Mouse (Mus musculus): ENCODE measurements around the gene Insc.
A peak's percentile ranks its signal among the peaks of the same experiment; 100 is the strongest.

The Insc gene

GRCm38 (mm10) chr7:114743022-114743780 lies at the start of gene Insc:
TSS of gene Insc (plus strand) at chr7:114743694.
- no peak for TF ChIP-seq NANOG (IDR thresholded peaks at IDR 0.05; ENCODE audit: borderline replicate concordance, low read length)
- no peak for TF ChIP-seq CTCF (conservative IDR thresholded peaks at IDR 0.05; ENCODE audit: low read length)
- no peak for TF ChIP-seq POU5F1 (IDR thresholded peaks at IDR 0.05; ENCODE audit: borderline replicate concordance, low read length)
- peaks cover 33% of the 10 kb centered on the region for H3K27me3 ChIP-seq (ENCODE audit: insufficient read depth, low read length)
- no peak within 1 kb of the TSS for H3K4me3 ChIP-seq (replicated peaks; ENCODE audit: low read length)
- peaks cover 78% of the 10 kb centered on the region for H3K4me1 ChIP-seq (replicated peaks; ENCODE audit: low read depth, low read length)
- no peaks in the 10 kb centered on the region for H3K36me3 ChIP-seq (ENCODE audit: insufficient read depth, low read length)
- no peaks in the 10 kb centered on the region for H3K9me3 ChIP-seq (ENCODE audit: low read length)

- TF ChIP-seq NANOG (IDR thresholded peaks at IDR 0.05; ENCODE audit: borderline replicate concordance, low read length), result no peak
- no peak for TF ChIP-seq POU5F1 (IDR thresholded peaks at IDR 0.05; ENCODE audit: borderline replicate concordance, low read length)
- no peak for TF ChIP-seq CTCF (conservative IDR thresholded peaks at IDR 0.05; ENCODE audit: low read length)
- H3K36me3 ChIP-seq (ENCODE audit: insufficient read depth, low read length), result no peaks in the 10 kb centered on the region
- no peak overlapping the region for H3K4me3 ChIP-seq (replicated peaks; ENCODE audit: low read length)
- no peaks in the 10 kb centered on the region for H3K27me3 ChIP-seq (ENCODE audit: insufficient read depth, low read length)
- no peaks in the 10 kb centered on the region for H3K9me3 ChIP-seq (ENCODE audit: low read length)
- no peaks in the 10 kb centered on the region for H3K4me1 ChIP-seq (replicated peaks; ENCODE audit: low read depth, low read length)
These were observed 42.6 kb upstream of the Insc start for GRCm38 (mm10) chr7:114700871-114701270.

GRCm38 (mm10) chr7:114706716-114707115 lies 36.8 kb upstream of the Insc start:
- H3K36me3 ChIP-seq (ENCODE audit: insufficient read depth, low read length), result no peaks in the 10 kb centered on the region
- no peaks in the 10 kb centered on the region for H3K4me1 ChIP-seq (replicated peaks; ENCODE audit: low read depth, low read length)
- no peak overlapping the region for H3K4me3 ChIP-seq (replicated peaks; ENCODE audit: low read length)
- no peaks in the 10 kb centered on the region; the same call in 1 of the 2 replicates for H3K27me3 ChIP-seq (ENCODE audit: insufficient read depth, low read length)
- no peak for TF ChIP-seq NANOG (IDR thresholded peaks at IDR 0.05; ENCODE audit: borderline replicate concordance, low read length)
- TF ChIP-seq POU5F1 (IDR thresholded peaks at IDR 0.05; ENCODE audit: borderline replicate concordance, low read length), result no peak
- no peak for TF ChIP-seq CTCF (conservative IDR thresholded peaks at IDR 0.05; ENCODE audit: low read length)
- no peaks in the 10 kb centered on the region for H3K9me3 ChIP-seq (ENCODE audit: low read length)

GRCm38 (mm10) chr7:114707398-114707797 lies 36.1 kb upstream of the Insc start:
- TF ChIP-seq NANOG (IDR thresholded peaks at IDR 0.05; ENCODE audit: borderline replicate concordance, low read length) (no peak), POU5F1 (IDR thresholded peaks at IDR 0.05; ENCODE audit: borderline replicate concordance, low read length) (no peak), CTCF (conservative IDR thresholded peaks at IDR 0.05; ENCODE audit: low read length) (no peak)
- Histone ChIP-seq H3K9me3 (ENCODE audit: low read length) (no peaks in the 10 kb centered on the region), H3K36me3 (ENCODE audit: insufficient read depth, low read length) (no peaks in the 10 kb centered on the region), H3K4me1 (replicated peaks; ENCODE audit: low read depth, low read length) (no peaks in the 10 kb centered on the region), H3K4me3 (replicated peaks; ENCODE audit: low read length) (no peak overlapping the region), H3K27me3 (ENCODE audit: insufficient read depth, low read length) (peaks cover under 1% of the 10 kb centered on the region; the same call in 1 of the 2 replicates)

GRCm38 (mm10) chr7:114710419-114710818 lies 33.1 kb upstream of the Insc start:
- no peaks in the 10 kb centered on the region for H3K36me3 ChIP-seq (ENCODE audit: insufficient read depth, low read length)
- no peaks in the 10 kb centered on the region for H3K9me3 ChIP-seq (ENCODE audit: low read length)
- peaks cover 3% of the 10 kb centered on the region; the same call in 1 of the 2 replicates for H3K27me3 ChIP-seq (ENCODE audit: insufficient read depth, low read length)
- TF ChIP-seq POU5F1 (IDR thresholded peaks at IDR 0.05; ENCODE audit: borderline replicate concordance, low read length) (no peak), CTCF (conservative IDR thresholded peaks at IDR 0.05; ENCODE audit: low read length) (no peak), NANOG (IDR thresholded peaks at IDR 0.05; ENCODE audit: borderline replicate concordance, low read length) (no peak)
- no peak overlapping the region for H3K4me3 ChIP-seq (replicated peaks; ENCODE audit: low read length)
- no peaks in the 10 kb centered on the region for H3K4me1 ChIP-seq (replicated peaks; ENCODE audit: low read depth, low read length)

- Histone ChIP-seq H3K4me3 (replicated peaks; ENCODE audit: low read length) (no peak overlapping the region), H3K4me1 (replicated peaks; ENCODE audit: low read depth, low read length) (0 out of 2 replicates have a peak, but pooled peaks cover under 1% of the 10 kb centered on the region), H3K27me3 (ENCODE audit: insufficient read depth, low read length) (peaks cover 14% of the 10 kb centered on the region), H3K36me3 (ENCODE audit: insufficient read depth, low read length) (no peaks in the 10 kb centered on the region), H3K9me3 (ENCODE audit: low read length) (no peaks in the 10 kb centered on the region)
- TF ChIP-seq POU5F1 (IDR thresholded peaks at IDR 0.05; ENCODE audit: borderline replicate concordance, low read length) (no peak), CTCF (conservative IDR thresholded peaks at IDR 0.05; ENCODE audit: low read length) (no peak), NANOG (IDR thresholded peaks at IDR 0.05; ENCODE audit: borderline replicate concordance, low read length) (no peak)
These were observed 31.0 kb upstream of the Insc start for GRCm38 (mm10) chr7:114712523-114712922.

GRCm38 (mm10) chr7:114718300-114718699 lies 25.2 kb upstream of the Insc start, which contains the start of gene Calcb:
TSS of gene Calcb (plus strand) at chr7:114718643.
- H3K4me3 ChIP-seq (replicated peaks; ENCODE audit: low read length), result peak within 1 kb of the TSS; percentile 23; the same call in 1 of the 2 replicates
- no peaks in the 10 kb centered on the region for H3K9me3 ChIP-seq (ENCODE audit: low read length)
- peaks cover 26% of the 10 kb centered on the region for H3K4me1 ChIP-seq (replicated peaks; ENCODE audit: low read depth, low read length)
- peaks cover 53% of the 10 kb centered on the region for H3K27me3 ChIP-seq (ENCODE audit: insufficient read depth, low read length)
- H3K36me3 ChIP-seq (ENCODE audit: insufficient read depth, low read length), result no peaks in the 10 kb centered on the region
- no peak for TF ChIP-seq POU5F1 (IDR thresholded peaks at IDR 0.05; ENCODE audit: borderline replicate concordance, low read length)
- TF ChIP-seq NANOG (IDR thresholded peaks at IDR 0.05; ENCODE audit: borderline replicate concordance, low read length), result no peak
- TF ChIP-seq CTCF (conservative IDR thresholded peaks at IDR 0.05; ENCODE audit: low read length), result no peak

GRCm38 (mm10) chr7:114719381-114720131 lies 23.9 kb upstream of the Insc start:
- TF ChIP-seq POU5F1 (IDR thresholded peaks at IDR 0.05; ENCODE audit: borderline replicate concordance, low read length), result no peak
- TF ChIP-seq CTCF (conservative IDR thresholded peaks at IDR 0.05; ENCODE audit: low read length), result peak; percentile 19; the same call in 1 of the 2 replicates
- peaks cover 26% of the 10 kb centered on the region for H3K4me1 ChIP-seq (replicated peaks; ENCODE audit: low read depth, low read length)
- no peaks in the 10 kb centered on the region for H3K36me3 ChIP-seq (ENCODE audit: insufficient read depth, low read length)
- H3K4me3 ChIP-seq (replicated peaks; ENCODE audit: low read length), result no peak overlapping the region
- peaks cover 53% of the 10 kb centered on the region for H3K27me3 ChIP-seq (ENCODE audit: insufficient read depth, low read length)
- H3K9me3 ChIP-seq (ENCODE audit: low read length), result no peaks in the 10 kb centered on the region
